Mouse (Mus musculus) erythroblast, embryonic 14.5 days (primary cell): ENCODE measurements around the gene Hebp1.

Source experiments
- GATA1 ChIP-seq: IDR thresholded peaks from 2 replicates; pipeline ENCODE4 v1.6.1; 2012; ENCODE audit warnings: low read length, inconsistent platforms, mixed read lengths
- TAL1 ChIP-seq: IDR thresholded peaks from 3 replicates; pipeline ENCODE4 v1.6.1; 2012; ENCODE audit warnings: low read length, inconsistent platforms, mixed read lengths

GRCm38 (mm10) chr6:135166712-135167111 is 31.1 kb downstream of the Hebp1 start:
- TF ChIP-seq TAL1, result no peak
- no peak for TF ChIP-seq GATA1
